Mouse (Mus musculus) intestine, embryonic 16.5 days (tissue): ENCODE data around the gene Sun2. TPM values are rescaled to one million over a fixed set of nuclear protein-coding genes. Genes with fewer than 3 reads are reported as not detected.

Experiments used
- ATAC-seq: fragments of 200-750 bp; cut with Nextera tagmentation; 2 replicates; pipeline ENCODE4 v1.8.0; 2017; ENCODE audit warnings: moderate TSS enrichment, moderate library complexity
- H3K27ac ChIP-seq: fragments of 300-500 bp; sonication (generic); 2 replicates; pipeline ENCODE4 v1.5.1; 2014; ENCODE audit warnings: mild to moderate bottlenecking, low read length
- H3K27me3 ChIP-seq: fragments of 300-500 bp; sonication (generic); replicated peaks from 2 replicates; pipeline ENCODE4 v1.6.1; 2014; ENCODE audit warnings: low read length, control low read depth, mixed read lengths; ENCODE audit not compliant: control insufficient read depth, insufficient read depth
- H3K36me3 ChIP-seq: fragments of 300-500 bp; sonication (generic); 2 replicates; pipeline ENCODE4 v1.6.1; 2014; ENCODE audit warnings: low read length, control low read depth; ENCODE audit not compliant: control insufficient read depth, insufficient read depth
- H3K4me1 ChIP-seq: fragments of 300-500 bp; sonication (generic); 2 replicates; pipeline ENCODE4 v1.6.1; 2014; ENCODE audit warnings: low read length, control low read depth, mixed read lengths; ENCODE audit not compliant: control insufficient read depth, insufficient read depth
- H3K4me2 ChIP-seq: fragments of 300-500 bp; sonication (generic); 2 replicates; pipeline ENCODE4 v1.6.1; 2014; ENCODE audit warnings: low read depth, low read length, control low read depth
- H3K4me3 ChIP-seq: fragments of 300-500 bp; sonication (generic); 2 replicates; pipeline ENCODE4 v1.5.1; 2014; ENCODE audit warnings: mild to moderate bottlenecking, low read length
- H3K9ac ChIP-seq: fragments of 300-500 bp; sonication (generic); 2 replicates; pipeline ENCODE4 v1.6.1; 2014; ENCODE audit warnings: low read depth, low read length
- H3K9me3 ChIP-seq: fragments of 300-500 bp; sonication (generic); 2 replicates; pipeline ENCODE4 v1.6.1; 2016; ENCODE audit warnings: low read length, control low read depth; ENCODE audit not compliant: control insufficient read depth
- WGBS: fragments of 180-500 bp; shearing (Covaris S2); extraction: QIAGEN DNeasy Blood & Tissue Kit; methylation state at CpG from one replicate; pipeline ENCODE4 v1.1.7; 2014; 5-methylcytosine and 5-hydroxymethylcytosine counted together
- polyA plus RNA-seq: library from polyadenylated mRNA; unstranded; fragments of >200 nt; fragmentation: Nextera tagmentation; extraction: Ambion mirVana; gene quantifications from 2 replicates; pipeline ENCODE4 v1.2.1, GENCODE M21; 2015

Sun2 gene
- polyA plus RNA-seq, 1 experiment from 2014 or later = 3.3 TPM

- Histone ChIP-seq H3K9ac (no peak overlapping the region), H3K27ac (no peak overlapping the region), H3K4me2 (no peak overlapping the region), H3K4me1 (no peaks in the 10 kb centered on the region), H3K27me3 (no peaks in the 10 kb centered on the region), H3K4me3 (no peak overlapping the region), H3K9me3 (no peaks in the 10 kb centered on the region; the same call in 1 of the 2 replicates), H3K36me3 (no peaks in the 10 kb centered on the region)
- WGBS = 88% methylated on average over 7 of the region's 7 CpGs
- no peak for ATAC-seq
Observed at GRCm38 (mm10) chr15:79749162-79749561, 6.8 kb upstream of the Sun2 start.

- H3K27ac ChIP-seq = no peak overlapping the region
- no peaks in the 10 kb centered on the region for H3K36me3 ChIP-seq
- no peaks in the 10 kb centered on the region for H3K4me1 ChIP-seq
- no peaks in the 10 kb centered on the region for H3K27me3 ChIP-seq
- H3K9ac ChIP-seq = no peak overlapping the region
- 0 out of 2 replicates have a peak, but pooled peaks have one; percentile 8 for ATAC-seq
- no peak overlapping the region for H3K4me3 ChIP-seq
- WGBS = 54% methylated on average over 11 of the region's 11 CpGs
- H3K9me3 ChIP-seq = no peaks in the 10 kb centered on the region; the same call in 1 of the 2 replicates
- H3K4me2 ChIP-seq = no peak overlapping the region
Observed at GRCm38 (mm10) chr15:79747998-79748397, 5.7 kb upstream of the Sun2 start.

- no peaks in the 10 kb centered on the region for H3K27me3 ChIP-seq
- no peak for ATAC-seq
- H3K9me3 ChIP-seq = no peaks in the 10 kb centered on the region; the same call in 1 of the 2 replicates
- no peak overlapping the region for H3K27ac ChIP-seq
- H3K9ac ChIP-seq = no peak overlapping the region
- H3K4me2 ChIP-seq = no peak overlapping the region
- peaks cover 9% of the 10 kb centered on the region for H3K4me1 ChIP-seq
- WGBS = 88% methylated on average over 5 of the region's 5 CpGs
- no peak overlapping the region for H3K4me3 ChIP-seq
- no peaks in the 10 kb centered on the region for H3K36me3 ChIP-seq
Observed at GRCm38 (mm10) chr15:79745883-79746282, 3.5 kb upstream of the Sun2 start.

GRCm38 (mm10) chr15:79745312-79745711, 3.0 kb upstream of the Sun2 start:
- Histone ChIP-seq H3K4me1 (peaks cover 12% of the 10 kb centered on the region), H3K4me2 (no peak overlapping the region), H3K9ac (no peak overlapping the region), H3K36me3 (no peaks in the 10 kb centered on the region), H3K27ac (no peak overlapping the region), H3K9me3 (no peaks in the 10 kb centered on the region; the same call in 1 of the 2 replicates), H3K4me3 (no peak overlapping the region), H3K27me3 (no peaks in the 10 kb centered on the region)
- no peak for ATAC-seq
- WGBS = 80% methylated on average over 10 of the region's 10 CpGs

GRCm38 (mm10) chr15:79744742-79745141, 2.4 kb upstream of the Sun2 start:
- WGBS = 67% methylated on average over 8 of the region's 8 CpGs
- Histone ChIP-seq H3K9me3 (no peaks in the 10 kb centered on the region; the same call in 1 of the 2 replicates), H3K9ac (no peak overlapping the region), H3K36me3 (no peaks in the 10 kb centered on the region), H3K4me2 (no peak overlapping the region), H3K27me3 (no peaks in the 10 kb centered on the region), H3K4me1 (peaks cover 12% of the 10 kb centered on the region), H3K27ac (no peak overlapping the region), H3K4me3 (no peak overlapping the region)
- no peak for ATAC-seq

- Histone ChIP-seq H3K9me3 (no peaks in the 10 kb centered on the region; the same call in 1 of the 2 replicates), H3K4me1 (peaks cover 12% of the 10 kb centered on the region), H3K4me3 (no peak overlapping the region), H3K36me3 (no peaks in the 10 kb centered on the region), H3K4me2 (no peak overlapping the region), H3K27ac (no peak overlapping the region), H3K9ac (no peak overlapping the region), H3K27me3 (no peaks in the 10 kb centered on the region)
- WGBS = 95% methylated on average over 11 of the region's 11 CpGs
- no peak for ATAC-seq
Observed at GRCm38 (mm10) chr15:79744001-79744400, 1.7 kb upstream of the Sun2 start.

- Histone ChIP-seq H3K9me3 (no peaks in the 10 kb centered on the region; the same call in 1 of the 2 replicates), H3K27me3 (no peaks in the 10 kb centered on the region), H3K4me1 (peaks cover 12% of the 10 kb centered on the region), H3K27ac (peak overlapping the region; percentile 48; the same call in 1 of the 2 replicates), H3K4me3 (peak overlapping the region; percentile 96), H3K9ac (peak overlapping the region; percentile 93), H3K4me2 (peak overlapping the region; percentile 92), H3K36me3 (no peaks in the 10 kb centered on the region)
- under 1% methylated on average over 23 of the region's 23 CpGs for WGBS
- peak; percentile 41; the same call in 1 of the 2 replicates for ATAC-seq
Observed at GRCm38 (mm10) chr15:79742706-79743023, 329 bp upstream of the Sun2 start.

- H3K9me3 ChIP-seq = no peaks in the 10 kb centered on the region; the same call in 1 of the 2 replicates
- H3K4me3 ChIP-seq = peak overlapping the region; percentile 96
- no peaks in the 10 kb centered on the region for H3K27me3 ChIP-seq
- peaks cover 12% of the 10 kb centered on the region for H3K4me1 ChIP-seq
- H3K4me2 ChIP-seq = peak overlapping the region; percentile 92
- H3K27ac ChIP-seq = peak overlapping the region; percentile 65
- WGBS = 13% methylated on average over 14 of the region's 14 CpGs
- H3K9ac ChIP-seq = peak overlapping the region; percentile 93
- H3K36me3 ChIP-seq = peaks cover 7% of the 10 kb centered on the region; the same call in 1 of the 2 replicates
- ATAC-seq = 0 out of 2 replicates have a peak, but pooled peaks have one; percentile 6
Observed at GRCm38 (mm10) chr15:79741173-79741858, 1.0 kb downstream of the Sun2 start.

GRCm38 (mm10) chr15:79740739-79741138, 1.6 kb downstream of the Sun2 start:
- Histone ChIP-seq H3K9me3 (no peaks in the 10 kb centered on the region; the same call in 1 of the 2 replicates), H3K4me1 (peaks cover 12% of the 10 kb centered on the region), H3K27ac (no peak overlapping the region), H3K36me3 (peaks cover 7% of the 10 kb centered on the region; the same call in 1 of the 2 replicates), H3K9ac (no peak overlapping the region; the same call in 1 of the 2 replicates), H3K4me2 (peak overlapping the region; percentile 92; the same call in 1 of the 2 replicates), H3K4me3 (peak overlapping the region; percentile 96), H3K27me3 (no peaks in the 10 kb centered on the region)
- 54% methylated on average over 3 of the region's 3 CpGs for WGBS
- no peak for ATAC-seq
